ENCODE assay signal across 20 mouse cellular contexts in genomic region chr13:70903831-70904230, GRCm38 (mm10).
DNase-seq lines count a peak whose midpoint lies in the region; ATAC-seq and TF ChIP-seq lines count a peak whose summit lies in the region.
"Had no signal": no experiment of that assay in that cellular context is flagged by ENCODE, and none has a peak within 500 bp of the region (broad histone marks: within the 10 kb centered on the region; RNA-seq: fewer than 3 reads in every experiment).

No protein-coding gene starts in this region.

- 0 out of 2 replicates have a peak, but pooled peaks cover 2% of the 10 kb centered on the region for H3K4me1 ChIP-seq in kidney, embryonic 14.5 days (ENCODE audit: control insufficient read depth, insufficient read depth, low read length)
- no peaks in the 10 kb centered on the region for H3K4me1 ChIP-seq in kidney, adult 2 months (ENCODE audit: control insufficient read depth, insufficient read depth, low read length)
- H3K4me1 ChIP-seq: embryonic facial prominence, embryonic 15.5 days; intestine, embryonic 15.5 days had no signal

- no peaks in the 10 kb centered on the region for H3K9me3 ChIP-seq in kidney, embryonic 14.5 days (ENCODE audit: control insufficient read depth, low read length)
- H3K9me3 ChIP-seq: embryonic facial prominence, embryonic 15.5 days; forebrain, embryonic 10.5 days; hindbrain, embryonic 12.5 days; intestine, embryonic 15.5 days had no signal

- H3K36me3 ChIP-seq in kidney, embryonic 14.5 days (ENCODE audit: control insufficient read depth, insufficient read depth, low read length): no peaks in the 10 kb centered on the region
- H3K36me3 ChIP-seq in kidney, adult 2 months (ENCODE audit: control insufficient read depth, insufficient read depth, low read length): no peaks in the 10 kb centered on the region
- H3K36me3 ChIP-seq: embryonic facial prominence, embryonic 15.5 days; forebrain, embryonic 10.5 days; hindbrain, embryonic 12.5 days; intestine, embryonic 15.5 days had no signal

- H3K27ac ChIP-seq in kidney, embryonic 14.5 days (ENCODE audit: low read depth, low read length): no peak overlapping the region
- H3K27ac ChIP-seq in kidney, adult 2 months (ENCODE audit: insufficient read depth, low read depth, low read length): no peak overlapping the region
- H3K27ac ChIP-seq: embryonic facial prominence, embryonic 15.5 days; forebrain, embryonic 10.5 days; heart, adult 2 months; hindbrain, embryonic 12.5 days; intestine, embryonic 15.5 days had no signal

- H3K9ac ChIP-seq in kidney, embryonic 14.5 days (ENCODE audit: low read depth, low read length): no peak overlapping the region
- H3K9ac ChIP-seq: embryonic facial prominence, embryonic 15.5 days; hindbrain, embryonic 12.5 days; intestine, embryonic 15.5 days had no signal

- H3K4me2 ChIP-seq in kidney, embryonic 14.5 days (replicated peaks; ENCODE audit: low read depth, low read length): no peak overlapping the region
- H3K4me2 ChIP-seq: embryonic facial prominence, embryonic 15.5 days; heart, embryonic 11.5 days; hindbrain, embryonic 12.5 days; intestine, embryonic 15.5 days had no signal

- H3K4me3 ChIP-seq in kidney, embryonic 14.5 days (ENCODE audit: low read length): no peak overlapping the region
- no peak overlapping the region for H3K4me3 ChIP-seq in kidney, adult 2 months (ENCODE audit: insufficient read depth, low read depth, low read length)
- H3K4me3 ChIP-seq: embryonic facial prominence, embryonic 15.5 days; erythroblast, embryonic 14.5 days; forebrain, embryonic 10.5 days; heart, adult 2 months; hindbrain, embryonic 12.5 days; intestine, embryonic 15.5 days had no signal

- peak; percentile 32; the same call in 1 of the 2 replicates for ATAC-seq in frontal cortex, adult (ENCODE audit: low TSS enrichment)
- peak; percentile 43; the same call in 1 of the 2 replicates for ATAC-seq in kidney, embryonic 14.5 days (ENCODE audit: low FRiP score, low TSS enrichment)
- ATAC-seq: forebrain, embryonic 14.5 days; intestine, embryonic 15.5 days had no signal

- TF ChIP-seq CTCF in kidney, adult 2 months (conservative IDR thresholded peaks at IDR 0.05; ENCODE audit: insufficient read depth, insufficient read length, low read depth, low read length): no peak

- no peaks in the 10 kb centered on the region for H3K27me3 ChIP-seq in kidney, embryonic 14.5 days (ENCODE audit: control insufficient read depth, insufficient read depth, low read length)
- H3K27me3 ChIP-seq in kidney, adult 2 months (replicated peaks; ENCODE audit: control insufficient read depth, insufficient read depth, low read length): no peaks in the 10 kb centered on the region
- H3K27me3 ChIP-seq: embryonic facial prominence, embryonic 15.5 days; hindbrain, embryonic 12.5 days; intestine, embryonic 15.5 days had no signal

- TF ChIP-seq POLR2A in kidney, adult 2 months (IDR thresholded peaks at IDR 0.05; ENCODE audit: low read depth, low read length): no peak

- WGBS in kidney, embryonic 14.5 days: 78% methylated on average over 8 of the region's 8 CpGs
- WGBS in kidney, adult 2 months: 81% methylated on average over 8 of the region's 8 CpGs

- no peak for DNase-seq in frontal cortex, postnatal 10 days (ENCODE audit: low spot score in 2 of 2)
- no peak for DNase-seq in kidney, adult 2 months
- peak; percentile 9 for DNase-seq in right cerebral cortex, postnatal 14 days
- no peak for DNase-seq in right cerebral cortex, adult 2 months (ENCODE audit: low spot score in 2 of 2)
- DNase-seq in layer of hippocampus, postnatal 25 days (ENCODE audit: extremely low spot score in 1 of 2, low spot score in 1 of 2): no peak
- DNase-seq: adrenal gland, adult 8-10 months; adrenal gland, postnatal 36 days; cerebellum, adult 2 months; cerebellum, postnatal 36 days; gastrocnemius, postnatal 10 days; heart, adult 2 months had no signal
